Mouse (Mus musculus) heart, embryonic 16.5 days (tissue): ENCODE results near the gene Ano7. TPM values are rescaled to one million over a fixed set of nuclear protein-coding genes. Genes with fewer than 3 reads are reported as not detected.

ENCODE experiments used
- ATAC-seq: fragments of 200-750 bp; cut with Nextera tagmentation; replicated peaks from 2 replicates; pipeline ENCODE4 v1.8.0; 2017; ENCODE audit warnings: moderate number of reproducible peaks; ENCODE audit not compliant: insufficient read depth, low FRiP score; ENCODE audit errors: extremely low read depth
- H3K27ac ChIP-seq: fragments of 300-500 bp; sonication (generic); 2 replicates; pipeline ENCODE4 v1.5.1; 2014; ENCODE audit warnings: mild to moderate bottlenecking, low read length, control low read depth, moderate library complexity
- H3K27me3 ChIP-seq: fragments of 300-500 bp; sonication (generic); 2 replicates; pipeline ENCODE4 v1.6.1; 2014; ENCODE audit warnings: low read length, mixed read lengths; ENCODE audit not compliant: control insufficient read depth, insufficient read depth
- H3K36me3 ChIP-seq: fragments of 300-500 bp; sonication (generic); 2 replicates; pipeline ENCODE4 v1.6.1; 2014; ENCODE audit not compliant: control insufficient read depth, insufficient read depth
- H3K4me1 ChIP-seq: fragments of 300-500 bp; sonication (generic); 2 replicates; pipeline ENCODE4 v1.6.1; 2014; ENCODE audit warnings: low read length, mixed read lengths; ENCODE audit not compliant: control insufficient read depth, insufficient read depth
- H3K4me2 ChIP-seq: fragments of 300-500 bp; sonication (generic); 2 replicates; pipeline ENCODE4 v1.6.1; 2014; ENCODE audit warnings: low read depth, mild to moderate bottlenecking, control low read depth, low read length
- H3K4me3 ChIP-seq: fragments of 300-500 bp; sonication (generic); 2 replicates; pipeline ENCODE4 v1.5.1; 2014; ENCODE audit warnings: mild to moderate bottlenecking, control low read depth, low read length
- H3K9ac ChIP-seq: fragments of 300-500 bp; sonication (generic); 2 replicates; pipeline ENCODE4 v1.6.1; 2014; ENCODE audit warnings: low read length, control low read depth
- H3K9me3 ChIP-seq: fragments of 300-500 bp; sonication (generic); replicated peaks from 2 replicates; pipeline ENCODE4 v1.6.1; 2016; ENCODE audit warnings: low read length; ENCODE audit not compliant: control insufficient read depth
- WGBS: fragments of 180-500 bp; shearing (Covaris S2); extraction: QIAGEN DNeasy Blood & Tissue Kit; methylation state at CpG from one replicate; pipeline ENCODE4 v1.1.7; 2014; 5-methylcytosine and 5-hydroxymethylcytosine counted together
- polyA plus RNA-seq: library from polyadenylated mRNA; unstranded; fragments of >200 nt; fragmentation: Nextera tagmentation; extraction: Ambion mirVana; gene quantifications from 2 replicates; pipeline ENCODE4 v1.2.1, GENCODE M21; 2015

Ano7 gene
- polyA plus RNA-seq: 0.12 and 0.26 TPM in 2 replicates

DNA sequence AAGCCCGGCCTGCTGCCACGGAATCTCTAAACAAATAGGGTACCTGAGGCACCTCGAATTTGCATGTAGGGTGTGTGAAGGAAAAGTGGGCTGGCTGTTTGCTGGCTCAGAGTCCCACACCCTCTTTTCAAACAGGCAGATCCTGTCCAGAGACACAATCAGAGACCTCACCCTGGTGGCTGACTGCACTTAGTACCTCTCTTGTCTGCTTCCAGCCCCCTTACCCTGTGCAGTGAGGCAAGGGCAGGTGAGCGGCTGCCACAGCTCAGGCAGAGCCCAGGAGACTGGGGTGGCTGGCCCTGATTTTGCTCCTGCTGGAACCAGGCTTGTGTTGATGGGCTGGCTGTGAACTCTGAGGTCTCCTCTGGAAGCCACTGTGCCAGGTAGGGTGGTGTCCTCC, at the start of gene Ano7:
TSS of gene Ano7 (plus strand) at position 266 of the 400 bp plus-strand sequence.
- H3K4me2 ChIP-seq: no peak within 1 kb of the TSS
- H3K4me3 ChIP-seq: no peak within 1 kb of the TSS
- H3K27me3 ChIP-seq: no peaks in the 10 kb centered on the region
- no peaks in the 10 kb centered on the region for H3K36me3 ChIP-seq
- 59% methylated on average over 4 of the region's 4 CpGs for WGBS
- H3K9me3 ChIP-seq: no peaks in the 10 kb centered on the region
- no peak for ATAC-seq
- H3K27ac ChIP-seq: no peak within 1 kb of the TSS
- H3K4me1 ChIP-seq: no peaks in the 10 kb centered on the region
- H3K9ac ChIP-seq: no peak within 1 kb of the TSS

DNA sequence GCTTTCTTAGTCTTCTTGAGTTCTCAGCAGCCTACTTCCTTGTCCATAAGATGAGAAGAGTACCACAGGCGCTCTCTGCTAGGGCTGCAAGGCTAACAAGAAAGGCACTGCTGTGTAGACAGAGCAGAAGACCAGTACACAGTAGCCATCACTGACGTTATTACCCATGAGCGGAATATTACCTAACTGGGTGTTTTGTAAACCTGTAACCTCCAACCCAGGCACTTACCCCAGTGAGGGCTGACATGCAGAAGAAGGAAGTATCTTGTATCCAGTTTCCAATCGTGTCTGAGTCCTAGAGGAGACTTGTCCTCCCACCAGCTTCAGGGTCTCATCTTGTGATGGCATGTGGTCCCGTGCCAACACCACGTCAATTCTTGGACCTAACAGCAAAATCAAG, 49.8 kb upstream of the Ano7 start:
- H3K4me2 ChIP-seq: no peak overlapping the region
- ATAC-seq: no peak
- H3K36me3 ChIP-seq: peaks cover 16% of the 10 kb centered on the region
- no peak overlapping the region for H3K27ac ChIP-seq
- no peaks in the 10 kb centered on the region for H3K9me3 ChIP-seq
- no peaks in the 10 kb centered on the region for H3K27me3 ChIP-seq
- no peak overlapping the region for H3K4me3 ChIP-seq
- no peak overlapping the region for H3K9ac ChIP-seq
- WGBS: 89% methylated on average over 6 of the region's 6 CpGs
- no peaks in the 10 kb centered on the region for H3K4me1 ChIP-seq

DNA sequence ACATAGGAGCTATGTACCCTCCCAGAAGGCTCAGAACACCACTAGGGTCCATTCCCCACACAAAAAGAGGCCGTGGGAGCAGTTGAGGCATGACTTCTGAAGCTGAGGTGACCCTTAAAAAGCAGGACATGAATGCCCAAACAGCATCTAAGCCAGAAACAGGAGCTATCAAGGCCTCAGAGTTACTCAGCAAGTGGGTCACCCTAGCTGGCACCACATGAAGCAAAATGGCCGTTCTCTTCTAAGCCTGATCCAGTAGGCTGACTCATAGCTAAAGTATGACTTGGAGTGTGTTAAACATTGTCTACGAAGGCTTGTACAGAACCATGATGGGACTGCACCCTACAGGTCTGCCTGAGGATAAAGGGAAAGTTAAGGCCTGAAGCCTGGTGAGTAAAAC, 47.3 kb upstream of the Ano7 start:
- Histone ChIP-seq H3K9ac (no peak overlapping the region), H3K36me3 (peaks cover 15% of the 10 kb centered on the region), H3K4me2 (no peak overlapping the region), H3K27ac (no peak overlapping the region), H3K4me1 (no peaks in the 10 kb centered on the region), H3K27me3 (no peaks in the 10 kb centered on the region), H3K9me3 (no peaks in the 10 kb centered on the region), H3K4me3 (no peak overlapping the region)
- 74% methylated on average over 3 of the region's 3 CpGs for WGBS
- ATAC-seq: no peak

DNA sequence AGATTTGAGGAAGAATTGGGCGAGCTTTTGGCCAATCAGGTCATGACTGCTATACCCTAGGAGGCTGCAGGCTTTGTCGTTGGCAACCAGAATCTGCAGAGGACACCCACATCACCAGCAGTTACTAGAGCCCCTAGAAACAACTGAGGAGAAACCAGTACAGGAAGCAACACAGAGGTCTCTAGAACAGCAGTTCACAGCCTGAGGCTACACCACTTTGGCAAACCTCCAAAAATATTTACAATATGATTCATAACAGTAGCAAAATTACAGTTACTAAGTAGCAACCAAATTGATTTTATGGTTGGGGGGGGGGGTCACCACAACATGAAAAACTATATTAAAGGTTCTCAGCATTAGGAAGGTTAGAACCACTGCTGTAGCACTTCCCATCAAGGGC, 39.1 kb upstream of the Ano7 start:
- 71% methylated on average over 2 of the region's 2 CpGs for WGBS
- Histone ChIP-seq H3K4me3 (no peak overlapping the region), H3K4me1 (no peaks in the 10 kb centered on the region), H3K4me2 (no peak overlapping the region), H3K36me3 (no peaks in the 10 kb centered on the region; the same call in 1 of the 2 replicates), H3K27me3 (no peaks in the 10 kb centered on the region), H3K27ac (no peak overlapping the region), H3K9ac (no peak overlapping the region), H3K9me3 (no peaks in the 10 kb centered on the region)
- ATAC-seq: no peak

DNA sequence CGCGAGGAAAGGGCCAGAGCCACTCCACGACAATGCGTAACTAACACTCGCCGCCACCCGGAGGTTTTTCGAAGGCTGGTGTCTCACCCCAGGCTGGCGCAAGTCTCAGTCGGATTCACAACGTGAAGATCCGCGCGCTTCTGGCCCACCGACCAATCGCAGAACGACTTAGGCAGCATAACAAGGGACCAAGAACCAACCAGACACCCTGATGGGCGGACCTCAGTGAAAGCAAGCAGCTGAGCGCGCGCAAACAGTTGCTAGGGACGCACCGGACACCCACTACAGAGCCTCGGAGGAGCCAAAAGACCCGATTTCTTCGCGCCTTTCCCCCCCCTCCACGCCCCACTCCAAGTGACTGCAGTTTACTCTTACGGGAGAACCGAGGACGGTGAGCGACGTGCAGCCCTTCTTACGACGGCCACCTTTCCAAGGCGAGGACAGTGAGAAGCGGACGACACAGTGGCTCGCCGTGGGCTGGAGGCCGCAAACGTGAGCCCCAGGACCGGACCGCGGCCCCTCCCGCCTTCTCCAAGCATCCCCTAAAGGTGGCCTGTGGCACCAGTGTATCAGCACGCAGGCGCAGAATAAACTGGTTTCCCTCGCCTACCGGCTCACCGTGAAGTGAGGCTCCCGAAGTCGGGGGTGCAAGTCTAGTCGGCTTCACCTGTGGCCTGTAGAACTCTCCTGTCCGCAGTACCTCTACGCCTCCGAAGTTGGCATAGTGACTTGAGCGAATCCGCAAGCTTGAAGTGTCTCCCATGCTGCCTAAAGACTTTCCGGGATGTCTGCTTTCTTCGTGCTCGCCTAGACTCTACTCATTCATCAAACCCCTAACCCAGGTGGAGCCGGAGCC, 30.9 kb upstream of the Ano7 start, which contains the start of the genes Ppp1r7 and Pask:
TSS of gene Ppp1r7 (plus strand) at position 207 of the 856 bp plus-strand sequence.
TSS of gene Pask (minus strand) at position 835 of the 856 bp plus-strand sequence.
- peak; percentile 97 for ATAC-seq
- Histone ChIP-seq H3K27me3 (no peaks in the 10 kb centered on the region), H3K4me2 (peak within 1 kb of the TSS; percentile 96), H3K27ac (peak within 1 kb of the TSS; percentile 56), H3K36me3 (peaks cover 9% of the 10 kb centered on the region), H3K9me3 (no peaks in the 10 kb centered on the region), H3K4me3 (peak within 1 kb of the TSS; percentile 84), H3K9ac (peak within 1 kb of the TSS; percentile 87), H3K4me1 (peaks cover 15% of the 10 kb centered on the region)
- under 1% methylated on average over 63 of the region's 63 CpGs for WGBS

DNA sequence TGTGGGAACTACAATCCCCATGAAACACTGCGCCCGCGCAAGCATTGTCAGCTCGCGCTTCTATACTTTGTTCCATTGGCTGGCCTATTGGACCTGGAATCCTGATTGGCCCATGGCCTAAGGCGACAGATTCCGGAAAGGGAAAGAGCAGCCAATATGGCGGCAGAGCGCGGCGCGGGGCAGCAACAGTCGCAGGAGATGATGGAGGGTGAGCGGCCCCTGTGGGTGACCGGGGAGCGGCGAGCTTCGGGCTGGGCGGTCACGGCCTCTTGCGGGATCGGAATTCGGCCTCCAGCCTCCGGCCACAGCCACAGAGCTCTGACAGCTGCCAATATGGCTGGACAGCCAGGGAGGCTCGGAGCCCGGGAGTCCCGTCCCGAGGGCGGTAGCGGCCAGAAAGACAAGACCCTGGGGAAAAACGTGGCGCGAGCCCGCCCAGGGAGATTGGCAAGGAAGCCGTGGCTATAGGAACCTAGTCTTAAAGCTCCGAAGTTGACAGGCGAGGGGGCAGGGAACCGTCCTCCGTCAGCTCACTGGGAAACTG, 30.2 kb upstream of the Ano7 start:
- ATAC-seq: peak; percentile 96
- WGBS: under 1% methylated on average over 39 of the region's 39 CpGs
- Histone ChIP-seq H3K9me3 (no peaks in the 10 kb centered on the region), H3K4me1 (peaks cover 15% of the 10 kb centered on the region), H3K4me3 (peak overlapping the region; percentile 84), H3K9ac (peak overlapping the region; percentile 87), H3K27ac (peak overlapping the region; percentile 56), H3K4me2 (peak overlapping the region; percentile 96), H3K27me3 (no peaks in the 10 kb centered on the region), H3K36me3 (peaks cover 12% of the 10 kb centered on the region)

DNA sequence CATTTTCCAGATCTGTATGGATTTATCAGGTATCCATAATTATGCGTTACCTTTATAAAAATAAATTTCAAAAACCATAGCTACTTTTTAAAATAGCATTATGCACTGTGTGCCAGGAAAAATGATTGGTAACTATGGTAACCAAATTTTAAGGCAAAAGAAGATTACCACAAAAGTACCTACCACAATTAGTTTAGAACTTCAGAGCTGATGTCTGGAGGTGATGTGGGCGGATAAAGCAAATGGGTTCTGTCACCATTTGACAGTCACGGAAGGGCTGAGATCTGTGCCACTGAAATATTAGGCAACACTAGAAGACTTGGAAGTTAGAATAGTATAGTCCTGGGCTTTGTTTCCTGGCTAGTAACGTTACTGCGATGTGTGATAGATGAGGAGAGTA, 26.6 kb upstream of the Ano7 start:
- no peak overlapping the region for H3K4me3 ChIP-seq
- peaks cover 9% of the 10 kb centered on the region for H3K4me1 ChIP-seq
- WGBS: 91% methylated on average over 5 of the region's 5 CpGs
- H3K4me2 ChIP-seq: no peak overlapping the region
- H3K36me3 ChIP-seq: peaks cover 30% of the 10 kb centered on the region
- no peak overlapping the region for H3K9ac ChIP-seq
- no peak overlapping the region for H3K27ac ChIP-seq
- H3K9me3 ChIP-seq: no peaks in the 10 kb centered on the region
- ATAC-seq: no peak
- H3K27me3 ChIP-seq: no peaks in the 10 kb centered on the region

DNA sequence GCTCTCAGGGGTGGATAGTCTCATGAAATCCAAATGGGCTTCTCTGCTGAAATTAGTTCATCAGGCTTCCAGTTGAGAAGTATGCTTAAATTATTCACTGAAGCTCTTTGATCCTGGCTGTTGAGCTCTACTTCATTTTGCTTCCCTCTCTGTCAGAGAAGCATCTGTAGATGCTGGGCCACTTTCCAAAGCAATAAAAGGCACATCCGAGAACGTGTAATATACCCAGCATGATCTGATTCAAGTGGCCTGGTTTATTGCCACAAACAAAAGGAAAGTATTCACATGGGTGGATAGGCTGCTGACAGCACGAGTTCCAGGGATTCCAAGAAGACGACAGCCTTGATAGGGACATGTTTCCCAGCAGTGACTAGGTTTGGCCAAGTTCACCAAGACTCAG, 24.0 kb upstream of the Ano7 start:
- ATAC-seq: no peak
- WGBS: 50% methylated on average over 4 of the region's 4 CpGs
- no peak overlapping the region for H3K9ac ChIP-seq
- H3K36me3 ChIP-seq: peaks cover 46% of the 10 kb centered on the region
- no peaks in the 10 kb centered on the region for H3K27me3 ChIP-seq
- no peaks in the 10 kb centered on the region for H3K9me3 ChIP-seq
- no peak overlapping the region for H3K27ac ChIP-seq
- H3K4me2 ChIP-seq: no peak overlapping the region
- peaks cover under 1% of the 10 kb centered on the region for H3K4me1 ChIP-seq
- H3K4me3 ChIP-seq: no peak overlapping the region

DNA sequence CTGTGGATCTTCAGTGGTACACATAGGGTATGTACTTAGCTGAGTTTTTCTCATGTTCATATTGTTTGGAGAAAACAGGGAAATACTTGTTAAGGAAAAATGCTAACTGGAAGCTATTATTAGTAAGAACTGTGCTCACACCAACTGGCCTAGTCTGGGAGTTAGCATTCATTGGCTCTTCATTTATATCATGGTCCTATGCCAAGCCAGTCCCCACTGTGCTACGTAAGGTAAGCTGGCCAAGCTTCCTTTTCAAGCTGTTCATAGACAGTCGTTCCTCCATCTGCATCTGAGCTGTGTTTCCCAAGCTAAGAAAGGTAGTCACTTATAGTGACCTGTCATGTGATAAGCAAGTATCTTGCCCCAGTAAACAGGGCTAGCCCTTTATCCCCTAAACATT, 21.0 kb upstream of the Ano7 start:
- Histone ChIP-seq H3K36me3 (peaks cover 46% of the 10 kb centered on the region), H3K27ac (no peak overlapping the region)
- WGBS: 80% methylated on average over 2 of the region's 2 CpGs

More for the DNA sequence above, 21.0 kb upstream of the Ano7 start:
- ATAC-seq: no peak
- H3K9ac ChIP-seq: no peak overlapping the region
- no peak overlapping the region for H3K4me2 ChIP-seq
- H3K4me1 ChIP-seq: no peaks in the 10 kb centered on the region
- H3K27me3 ChIP-seq: no peaks in the 10 kb centered on the region
- no peaks in the 10 kb centered on the region for H3K9me3 ChIP-seq
- no peak overlapping the region for H3K4me3 ChIP-seq
